Mouse (Mus musculus) spleen, adult 2 months (tissue): ENCODE data around the gene Scaf1.

Experiments used
- CTCF ChIP-seq: fragments of 200-500 bp; IDR thresholded peaks from 2 replicates; pipeline ENCODE4 v1.5.1; 2011; ENCODE audit warnings: mild to moderate bottlenecking, inconsistent platforms; ENCODE audit not compliant: insufficient read depth, insufficient read length, insufficient replicate concordance; ENCODE audit errors: extremely low read depth
- POLR2A ChIP-seq: fragments of 200-500 bp; IDR thresholded peaks from 2 replicates; pipeline ENCODE4 v1.6.1; 2011; ENCODE audit warnings: low read depth, low read length, inconsistent platforms

GRCm38 (mm10) chr7:45016761-45017160, 598 bp upstream of the Scaf1 start:
- TF ChIP-seq POLR2A (no peak), CTCF (no peak)
